Mouse (Mus musculus): ENCODE data around the gene Rufy1.

Rufy1 gene

GRCm38 (mm10) chr11:50421934-50422780, 8.8 kb downstream of the Rufy1 start:
- peak; percentile 38 to 47 for DNase-seq

- DNase-seq: no peak
Measured at GRCm38 (mm10) chr11:50421461-50421860, 9.5 kb downstream of the Rufy1 start.

- DNase-seq: no peak
Measured at GRCm38 (mm10) chr11:50417856-50418255, 13.1 kb downstream of the Rufy1 start.

- DNase-seq: no peak
Measured at GRCm38 (mm10) chr11:50415563-50416241, 15.2 kb downstream of the Rufy1 start.

- DNase-seq: no peak
Measured at GRCm38 (mm10) chr11:50407235-50407634, 23.7 kb downstream of the Rufy1 start.

GRCm38 (mm10) chr11:50403367-50404014, 27.4 kb downstream of the Rufy1 start:
- peak; percentile 44 to 51 for DNase-seq

GRCm38 (mm10) chr11:50402481-50402880, 28.4 kb downstream of the Rufy1 start:
- no peak for DNase-seq

GRCm38 (mm10) chr11:50398803-50399202, 32.1 kb downstream of the Rufy1 start:
- DNase-seq: no peak

- no peak for DNase-seq
Measured at GRCm38 (mm10) chr11:50397316-50397715, 33.6 kb downstream of the Rufy1 start.

GRCm38 (mm10) chr11:50396766-50397307, 34.1 kb downstream of the Rufy1 start:
- no peak for DNase-seq

GRCm38 (mm10) chr11:50394731-50395130, 36.2 kb downstream of the Rufy1 start:
- no peak for DNase-seq

GRCm38 (mm10) chr11:50393306-50393705, 37.6 kb downstream of the Rufy1 start:
- DNase-seq: no peak

- DNase-seq: no peak
Measured at GRCm38 (mm10) chr11:50391272-50391960, 39.5 kb downstream of the Rufy1 start.

GRCm38 (mm10) chr11:50389616-50390015, 41.3 kb downstream of the Rufy1 start:
- no peak for DNase-seq

- DNase-seq: no peak
Measured at GRCm38 (mm10) chr11:50389011-50389410, 41.9 kb downstream of the Rufy1 start.

GRCm38 (mm10) chr11:50388217-50388929, 42.6 kb downstream of the Rufy1 start:
- DNase-seq: no peak

GRCm38 (mm10) chr11:50387697-50388096, 43.2 kb downstream of the Rufy1 start:
- DNase-seq: no peak

- DNase-seq: no peak
Measured at GRCm38 (mm10) chr11:50387167-50387679, 43.7 kb downstream of the Rufy1 start.

- DNase-seq: no peak
Measured at GRCm38 (mm10) chr11:50381311-50381710, 49.6 kb downstream of the Rufy1 start.

- DNase-seq: no peak
Measured at GRCm38 (mm10) chr11:50379023-50379752, 51.7 kb downstream of the Rufy1 start.

Data from cerebellum, postnatal 36 days (tissue).